Mouse (Mus musculus): ENCODE data around the gene Tjp2.

GRCm38 (mm10) chr19:24058851-24059250 lies 166.0 kb downstream of the Tjp2 start:
- TF ChIP-seq FLI1 (IDR thresholded peaks at IDR 0.05; ENCODE audit: low read length) (no peak), GATA1 (IDR thresholded peaks at IDR 0.05; ENCODE audit: borderline replicate concordance, low read length) (no peak)
